Mouse (Mus musculus): ENCODE results near the gene Bmx.

Bmx gene

GRCm38 (mm10) chrX:164173880-164174279 is 84.1 kb downstream of the Bmx start:
- no peak for DNase-seq

GRCm38 (mm10) chrX:164171034-164171433 is 87.0 kb downstream of the Bmx start:
- DNase-seq: no peak

GRCm38 (mm10) chrX:164164681-164165080 is 93.3 kb downstream of the Bmx start:
- no peak for DNase-seq

- no peak for DNase-seq
Measured at GRCm38 (mm10) chrX:164154594-164154993, 103.4 kb downstream of the Bmx start.

GRCm38 (mm10) chrX:164153606-164154005 is 104.4 kb downstream of the Bmx start:
- no peak for DNase-seq

- DNase-seq: no peak
Measured at GRCm38 (mm10) chrX:164152703-164153102, 105.3 kb downstream of the Bmx start.

- DNase-seq: peak; percentile 4 to 18
Measured at GRCm38 (mm10) chrX:164145463-164146250, 112.3 kb downstream of the Bmx start.
